Mouse (Mus musculus): ENCODE results near the gene Cldn4.

GRCm38 (mm10) chr5:134901644-134902027 lies 45.1 kb downstream of the Cldn4 start:
- TF ChIP-seq CTCF (IDR thresholded peaks at IDR 0.05; ENCODE audit: insufficient read depth, low read length) (no peak), POLR2A (IDR thresholded peaks at IDR 0.05; ENCODE audit: borderline replicate concordance, extremely low read depth, low read depth, low read length) (no peak)
